Mouse (Mus musculus) megakaryocyte-erythroid progenitor cell, adult 5-6 weeks (primary cell): ENCODE results near the gene Slc12a7. TPM values are rescaled to one million over a fixed set of nuclear protein-coding genes. Genes with fewer than 3 reads are reported as not detected.

Experiments used
- total RNA-seq, 2 experiments: library from RNA; stranded (forward) in 1 of 2; stranded (reverse) in 1 of 2; fragments of 200-1000, 215-1000 nt in 1 of 2; fragments of >200 nt in 1 of 2; fragmentation: Nextera tagmentation in 1 of 2; gene quantifications; 2 replicates each; pipeline ENCODE4 v1.2.3; 2014 to 2017

Gene Slc12a7
- total RNA-seq, 2 experiments from 2014 or later, result 3.5 to 13.3 TPM

Other genes with a start within 250 kb of the Slc12a7 start
- not detected in 2 replicates for gene Slc6a3, start 196.3 kb upstream of the Slc12a7 start, total RNA-seq (2014; fragmentation: Nextera tagmentation)
- gene Slc6a3, start 196.3 kb upstream of the Slc12a7 start, total RNA-seq (2017), result not detected in 2 replicates
- 130 and 134 TPM in 2 replicates for gene Clptm1l, start 129.1 kb upstream of the Slc12a7 start, total RNA-seq (2014; fragmentation: Nextera tagmentation)
- 86.7 and 87.6 TPM in 2 replicates for gene Clptm1l, start 129.1 kb upstream of the Slc12a7 start, total RNA-seq (2017)
- 3.2 TPM in 1 of 2 replicates, not detected in the other for gene Tert, start 106.2 kb upstream of the Slc12a7 start, total RNA-seq (2014; fragmentation: Nextera tagmentation)
- gene Tert, start 106.2 kb upstream of the Slc12a7 start, total RNA-seq (2017), result 0.53 and 6.0 TPM in 2 replicates
- gene Slc6a18, start 55.1 kb upstream of the Slc12a7 start, total RNA-seq (2014; fragmentation: Nextera tagmentation), result not detected in 2 replicates
- gene Slc6a18, start 55.1 kb upstream of the Slc12a7 start, total RNA-seq (2017), result not detected in 2 replicates
- 2.0 and 5.1 TPM in 2 replicates for gene Slc6a19, start 28.2 kb upstream of the Slc12a7 start, total RNA-seq (2014; fragmentation: Nextera tagmentation)
- gene Slc6a19, start 28.2 kb upstream of the Slc12a7 start, total RNA-seq (2017), result not detected in 2 replicates
- not detected in 2 replicates for gene Nkd2, start 114.5 kb downstream of the Slc12a7 start, total RNA-seq (2014; fragmentation: Nextera tagmentation)
- not detected in 2 replicates for gene Nkd2, start 114.5 kb downstream of the Slc12a7 start, total RNA-seq (2017)
- 37.5 and 52.5 TPM in 2 replicates for gene Trip13, start 204.7 kb downstream of the Slc12a7 start, total RNA-seq (2014; fragmentation: Nextera tagmentation)
- gene Trip13, start 204.7 kb downstream of the Slc12a7 start, total RNA-seq (2017), result 46.2 and 52.3 TPM in 2 replicates
- 27.7 and 39.5 TPM in 2 replicates for gene Brd9, start 204.7 kb downstream of the Slc12a7 start, total RNA-seq (2014; fragmentation: Nextera tagmentation)
- 63.8 and 65.3 TPM in 2 replicates for gene Brd9, start 204.7 kb downstream of the Slc12a7 start, total RNA-seq (2017)
- gene Zdhhc11, start 230.8 kb downstream of the Slc12a7 start, total RNA-seq (2014; fragmentation: Nextera tagmentation), result not detected in 2 replicates
- gene Zdhhc11, start 230.8 kb downstream of the Slc12a7 start, total RNA-seq (2017), result not detected in 2 replicates